Mouse (Mus musculus) neural tube, embryonic 11.5 days (tissue): Measurements from ENCODE around the gene Plch2. TPM values are rescaled to one million over a fixed set of nuclear protein-coding genes. Genes with fewer than 3 reads are reported as not detected.

Experiments
- ATAC-seq: fragments of 200-750 bp; cut with Nextera tagmentation; 2 replicates; pipeline ENCODE4 v1.8.0; 2017; ENCODE audit warnings: moderate number of reproducible peaks, mild to moderate bottlenecking, moderate TSS enrichment, moderate library complexity; ENCODE audit not compliant: insufficient read depth, low FRiP score, low TSS enrichment
- DNase-seq: peaks from one replicate; pipeline ENCODE4 v3.0.0-alpha.2; 2015; ENCODE audit warnings: low spot score
- H3K27ac ChIP-seq: fragments of 300-500 bp; sonication (generic); 2 replicates; pipeline ENCODE4 v1.5.1; 2014; ENCODE audit warnings: low read depth, mild to moderate bottlenecking, low read length
- H3K27me3 ChIP-seq: fragments of 300-500 bp; sonication (generic); 2 replicates; pipeline ENCODE4 v1.6.1; 2014; ENCODE audit warnings: mild to moderate bottlenecking, low read length, mixed read lengths; ENCODE audit not compliant: control insufficient read depth, insufficient read depth
- H3K36me3 ChIP-seq: fragments of 300-500 bp; sonication (generic); 2 replicates; pipeline ENCODE4 v1.6.1; 2014; ENCODE audit warnings: mild to moderate bottlenecking, low read length, moderate library complexity, mixed read lengths; ENCODE audit not compliant: control insufficient read depth, insufficient read depth
- H3K4me1 ChIP-seq: fragments of 300-500 bp; sonication (generic); 2 replicates; pipeline ENCODE4 v1.6.1; 2014; ENCODE audit warnings: low read length, mixed read lengths; ENCODE audit not compliant: control insufficient read depth, insufficient read depth
- H3K4me2 ChIP-seq: fragments of 300-500 bp; sonication (generic); 2 replicates; pipeline ENCODE4 v1.6.1; 2014; ENCODE audit warnings: low read depth, mild to moderate bottlenecking, moderate library complexity
- H3K4me3 ChIP-seq: fragments of 300-500 bp; sonication (generic); 2 replicates; pipeline ENCODE4 v1.5.1; 2014; ENCODE audit warnings: low read depth, low read length
- H3K9ac ChIP-seq: fragments of 300-500 bp; sonication (generic); 2 replicates; pipeline ENCODE4 v1.6.1; 2014; ENCODE audit warnings: mild to moderate bottlenecking, low read length
- H3K9me3 ChIP-seq: fragments of 300-500 bp; sonication (generic); 2 replicates; pipeline ENCODE4 v1.6.1; 2016; ENCODE audit warnings: low read length; ENCODE audit not compliant: control insufficient read depth
- WGBS: fragments of 180-500 bp; shearing (Covaris S2); extraction: QIAGEN DNeasy Blood & Tissue Kit; methylation state at CpG from one replicate; pipeline ENCODE4 v1.1.7; 2014; 5-methylcytosine and 5-hydroxymethylcytosine counted together
- polyA plus RNA-seq: library from polyadenylated mRNA; unstranded; fragments of >200 nt; fragmentation: Nextera tagmentation; extraction: Ambion mirVana; gene quantifications from 2 replicates; pipeline ENCODE4 v1.2.1, GENCODE M21; 2014

The Plch2 gene
- polyA plus RNA-seq, 1 experiment from 2014 or later = 1.6 TPM

- H3K9ac ChIP-seq = no peak overlapping the region
- H3K27me3 ChIP-seq = no peaks in the 10 kb centered on the region
- 86% methylated on average over 3 of the region's 3 CpGs for WGBS
- no peaks in the 10 kb centered on the region for H3K36me3 ChIP-seq
- ATAC-seq (no peak), DNase-seq (no peak)
- no peaks in the 10 kb centered on the region for H3K4me1 ChIP-seq
- H3K27ac ChIP-seq = no peak overlapping the region
- H3K9me3 ChIP-seq = no peaks in the 10 kb centered on the region
- H3K4me3 ChIP-seq = no peak overlapping the region
- no peak overlapping the region for H3K4me2 ChIP-seq
Measured at GRCm38 (mm10) chr4:155005278-155005677, 51.3 kb downstream of the Plch2 start.

DNA sequence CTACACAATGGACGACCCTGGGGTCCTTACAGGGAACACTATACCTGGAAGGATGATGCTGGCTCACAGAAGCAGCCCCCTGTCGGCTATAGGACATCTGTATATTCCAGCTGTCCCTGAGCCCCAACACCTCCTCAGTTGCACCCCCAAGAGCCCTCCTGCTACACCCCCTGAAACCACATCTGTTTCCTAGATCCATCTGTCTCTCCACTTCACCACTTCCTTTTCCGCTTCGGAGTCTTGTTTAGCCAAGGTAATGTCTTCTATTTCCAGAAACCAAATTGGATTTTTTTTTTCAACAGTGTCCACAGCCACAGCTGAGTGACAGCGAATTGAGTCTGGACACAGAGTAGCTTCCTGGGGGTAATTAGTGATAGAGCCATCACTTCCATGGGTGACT, 57.2 kb downstream of the Plch2 start:
- no peak for ATAC-seq
- H3K36me3 ChIP-seq = no peaks in the 10 kb centered on the region
- H3K4me1 ChIP-seq = no peaks in the 10 kb centered on the region
- no peak overlapping the region for H3K9ac ChIP-seq
- no peak overlapping the region for H3K4me3 ChIP-seq
- no peaks in the 10 kb centered on the region for H3K9me3 ChIP-seq
- H3K4me2 ChIP-seq = no peak overlapping the region
- no peak for DNase-seq
- 80% methylated on average over 5 of the region's 5 CpGs for WGBS
- H3K27me3 ChIP-seq = 0 out of 2 replicates have a peak, but pooled peaks cover 2% of the 10 kb centered on the region
- H3K27ac ChIP-seq = no peak overlapping the region

DNA sequence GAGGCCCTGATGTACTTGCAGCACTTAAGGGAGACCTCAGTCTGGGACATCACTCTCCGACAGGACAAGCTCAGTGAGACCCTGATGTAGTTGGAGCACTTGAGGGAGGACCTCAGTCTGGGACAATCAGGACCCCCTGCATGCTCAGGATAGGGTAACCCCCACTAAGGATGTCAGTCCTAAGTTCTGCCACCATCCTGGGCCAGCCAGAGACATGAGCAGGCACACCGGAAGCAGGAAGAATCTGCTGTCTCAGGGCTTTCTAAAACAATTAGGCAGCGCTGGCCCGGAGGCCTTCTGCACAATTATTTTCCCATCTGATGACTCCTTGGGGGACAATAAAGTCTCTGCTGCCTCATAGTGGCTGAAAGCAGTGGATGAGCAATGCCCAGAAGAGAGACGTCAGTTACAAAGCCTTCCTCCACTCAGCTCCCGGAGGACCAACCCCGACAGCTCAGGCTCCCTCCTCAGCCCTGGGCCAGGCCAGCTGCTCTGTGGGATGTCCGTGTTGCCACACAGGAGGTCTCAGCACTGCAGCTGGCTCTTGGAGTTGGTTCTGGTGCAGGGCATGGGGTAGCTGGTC, 59.9 kb downstream of the Plch2 start:
- WGBS = 25% methylated on average over 8 of the region's 8 CpGs

DNA sequence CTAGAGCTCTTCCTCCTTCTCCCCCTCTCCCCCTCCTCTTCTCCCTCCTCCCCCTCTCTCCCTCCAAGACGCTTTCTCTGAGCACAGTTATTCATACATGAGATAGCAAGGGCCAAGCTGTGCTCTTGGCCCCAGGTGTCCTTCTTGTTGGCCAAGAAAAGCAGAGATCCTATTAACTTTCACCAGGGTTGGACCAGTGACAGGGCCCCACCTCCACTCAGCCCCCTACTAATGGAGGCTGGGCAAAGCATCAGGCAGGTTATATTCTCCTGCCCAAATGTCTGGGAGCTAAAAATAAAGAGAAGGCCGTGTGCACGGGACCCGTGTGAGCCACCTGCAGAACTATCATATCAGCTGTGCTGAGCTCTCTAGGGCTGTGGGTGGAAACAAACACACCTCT, 61.7 kb downstream of the Plch2 start:
- H3K4me2 ChIP-seq = no peak overlapping the region
- WGBS = 86% methylated on average over 4 of the region's 4 CpGs
- ATAC-seq = no peak
- H3K9ac ChIP-seq = no peak overlapping the region
- no peak overlapping the region for H3K27ac ChIP-seq
- H3K9me3 ChIP-seq = no peaks in the 10 kb centered on the region
- H3K36me3 ChIP-seq = no peaks in the 10 kb centered on the region
- H3K27me3 ChIP-seq = 0 out of 2 replicates have a peak, but pooled peaks cover 2% of the 10 kb centered on the region
- H3K4me3 ChIP-seq = no peak overlapping the region
- no peak for DNase-seq
- H3K4me1 ChIP-seq = no peaks in the 10 kb centered on the region

More for the DNA sequence above, 59.9 kb downstream of the Plch2 start:
- H3K4me3 ChIP-seq = no peak overlapping the region
- no peak overlapping the region for H3K4me2 ChIP-seq
- no peak overlapping the region for H3K9ac ChIP-seq
- H3K27me3 ChIP-seq = 0 out of 2 replicates have a peak, but pooled peaks cover 2% of the 10 kb centered on the region
- H3K36me3 ChIP-seq = no peaks in the 10 kb centered on the region
- DNase-seq (peak; percentile 59), ATAC-seq (0 out of 2 replicates have a peak, but pooled peaks have one; percentile 35)
- H3K9me3 ChIP-seq = no peaks in the 10 kb centered on the region
- H3K27ac ChIP-seq = no peak overlapping the region
- no peaks in the 10 kb centered on the region for H3K4me1 ChIP-seq

GRCm38 (mm10) chr4:154986750-154987149, 69.8 kb downstream of the Plch2 start:
- Histone ChIP-seq H3K27me3 (peaks cover 3% of the 10 kb centered on the region; the same call in 1 of the 2 replicates), H3K4me1 (peaks cover 7% of the 10 kb centered on the region; the same call in 1 of the 2 replicates), H3K4me2 (no peak overlapping the region), H3K27ac (no peak overlapping the region), H3K4me3 (no peak overlapping the region), H3K9me3 (no peaks in the 10 kb centered on the region), H3K9ac (no peak overlapping the region), H3K36me3 (no peaks in the 10 kb centered on the region)
- 67% methylated on average over 15 of the region's 15 CpGs for WGBS
- DNase-seq (no peak), ATAC-seq (no peak)

DNA sequence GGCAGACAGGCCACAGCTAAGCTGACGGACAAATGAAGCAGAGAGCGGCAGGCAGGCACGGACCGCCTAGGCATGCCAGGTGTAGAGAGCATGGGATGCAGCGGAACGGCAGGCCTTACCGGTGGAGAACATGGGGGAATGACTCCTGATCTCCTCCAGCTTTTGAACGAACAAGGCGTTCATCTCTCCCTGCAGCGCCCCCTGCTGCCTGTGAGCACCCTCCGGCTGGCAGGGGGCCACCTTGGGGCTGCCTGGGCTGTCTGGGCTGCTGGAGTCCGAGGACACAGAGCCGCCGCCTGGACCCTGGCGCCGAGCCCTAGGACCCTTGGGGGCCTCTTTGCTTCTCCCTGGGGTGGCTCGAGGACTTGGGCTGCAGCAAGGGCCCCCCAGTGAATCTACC, 70.5 kb downstream of the Plch2 start:
- H3K36me3 ChIP-seq = peaks cover 2% of the 10 kb centered on the region; the same call in 1 of the 2 replicates
- peak overlapping the region; percentile 35; the same call in 1 of the 2 replicates for H3K9ac ChIP-seq
- peaks cover 3% of the 10 kb centered on the region; the same call in 1 of the 2 replicates for H3K27me3 ChIP-seq
- peak overlapping the region; percentile 14; the same call in 1 of the 2 replicates for H3K4me2 ChIP-seq
- H3K4me1 ChIP-seq = peaks cover 7% of the 10 kb centered on the region; the same call in 1 of the 2 replicates
- DNase-seq (peak; percentile 80), ATAC-seq (no peak; the same call in 1 of the 2 replicates)
- WGBS = 24% methylated on average over 17 of the region's 17 CpGs
- H3K9me3 ChIP-seq = no peaks in the 10 kb centered on the region
- H3K27ac ChIP-seq = no peak overlapping the region
- H3K4me3 ChIP-seq = no peak overlapping the region

- Histone ChIP-seq H3K27me3 (peaks cover 3% of the 10 kb centered on the region; the same call in 1 of the 2 replicates), H3K4me1 (peaks cover 7% of the 10 kb centered on the region; the same call in 1 of the 2 replicates), H3K27ac (no peak overlapping the region), H3K4me3 (no peak overlapping the region), H3K4me2 (no peak overlapping the region), H3K9me3 (no peaks in the 10 kb centered on the region), H3K36me3 (peaks cover 8% of the 10 kb centered on the region), H3K9ac (no peak overlapping the region)
- DNase-seq = no peak
- 65% methylated on average over 4 of the region's 5 CpGs for WGBS
- ATAC-seq = no peak
Measured at GRCm38 (mm10) chr4:154985151-154985777, 71.3 kb downstream of the Plch2 start.

GRCm38 (mm10) chr4:154983767-154984166, 72.8 kb downstream of the Plch2 start:
- DNase-seq (no peak), ATAC-seq (no peak)
- Histone ChIP-seq H3K4me1 (peaks cover 7% of the 10 kb centered on the region; the same call in 1 of the 2 replicates), H3K9me3 (no peaks in the 10 kb centered on the region), H3K27me3 (peaks cover 3% of the 10 kb centered on the region; the same call in 1 of the 2 replicates), H3K9ac (peak overlapping the region; percentile 1; the same call in 1 of the 2 replicates), H3K4me2 (no peak overlapping the region), H3K4me3 (no peak overlapping the region), H3K36me3 (peaks cover 13% of the 10 kb centered on the region), H3K27ac (no peak overlapping the region)
- WGBS = 23% methylated on average over 24 of the region's 24 CpGs
